Mouse (Mus musculus) MEL (cell line): ENCODE data around the gene Supt16. TPM values are rescaled to one million over a fixed set of nuclear protein-coding genes. Genes with fewer than 3 reads are reported as not detected.

ENCODE experiments used
- DNase-seq: peaks from one replicate; pipeline ENCODE4 v3.0.0; 2011; ENCODE audit warnings: low read depth, low spot score
- H3K27ac ChIP-seq: 2 replicates; pipeline ENCODE4 v1.5.1; 2012; ENCODE audit warnings: low read depth, mild to moderate bottlenecking, control low read depth, low read length, moderate library complexity; ENCODE audit not compliant: control insufficient read depth
- H3K27me3 ChIP-seq, 2 experiments: fragments of 150-350 bp in 1 of 2; sonication (generic) in 1 of 2; 2 replicates each; pipeline ENCODE4 v1.6.1; 2012; ENCODE audit warnings: low read length in 2 of 2, mild to moderate bottlenecking in 2 of 2, improper control_type of control experiment in 1 of 2, moderate library complexity in 1 of 2; ENCODE audit not compliant: insufficient read depth in 2 of 2, control insufficient read depth in 1 of 2
- H3K36me3 ChIP-seq, 2 experiments: 2 replicates each; pipeline ENCODE4 v1.6.1; 2012 to 2014; ENCODE audit warnings: low read length in 2 of 2, improper control_type of control experiment in 1 of 2, inconsistent platforms in 1 of 2, mild to moderate bottlenecking in 1 of 2; ENCODE audit not compliant: insufficient read depth in 2 of 2, control insufficient read depth in 1 of 2
- H3K4me1 ChIP-seq, 2 experiments: fragments of 150-350 bp in 1 of 2; sonication (generic) in 1 of 2; 2 replicates each; pipeline ENCODE4 v1.6.1; 2012; ENCODE audit warnings: low read length in 2 of 2, improper control_type of control experiment in 1 of 2, mild to moderate bottlenecking in 1 of 2; ENCODE audit not compliant: insufficient read depth in 2 of 2, control insufficient read depth in 1 of 2
- H3K4me3 ChIP-seq, 2 experiments: fragments of 150-350 bp in 1 of 2; sonication (generic) in 1 of 2; 2 replicates each; pipeline ENCODE4 v1.5.1; 2012; ENCODE audit warnings: low read depth in 2 of 2, low read length in 2 of 2, mild to moderate bottlenecking in 2 of 2, moderate library complexity in 2 of 2, control low read depth in 1 of 2, improper control_type of control experiment in 1 of 2; ENCODE audit not compliant: control insufficient read depth in 1 of 2, insufficient read depth in 1 of 2
- H3K79me2 ChIP-seq: 2 replicates; pipeline ENCODE4 v1.6.1; 2012; ENCODE audit warnings: mild to moderate bottlenecking, low read length, moderate library complexity; ENCODE audit not compliant: control insufficient read depth, poor library complexity, insufficient read depth
- H3K9ac ChIP-seq: 2 replicates; pipeline ENCODE4 v1.6.1; 2012; ENCODE audit warnings: low read depth, mild to moderate bottlenecking, control low read depth, low read length, moderate library complexity; ENCODE audit not compliant: control insufficient read depth, poor library complexity, severe bottlenecking
- H3K9me3 ChIP-seq: fragments of 150-350 bp; sonication (generic); replicated peaks from 2 replicates; pipeline ENCODE4 v1.6.1; 2012; ENCODE audit warnings: mild to moderate bottlenecking, low read length, improper control_type of control experiment, moderate library complexity; ENCODE audit not compliant: insufficient read depth
- BHLHE40 ChIP-seq: IDR thresholded peaks from 2 replicates; pipeline ENCODE4 v1.6.1; 2012; ENCODE audit warnings: low read depth, mild to moderate bottlenecking, inconsistent platforms, low read length, improper control_type of control experiment, borderline replicate concordance
- E2F4 ChIP-seq: IDR thresholded peaks from 2 replicates; pipeline ENCODE4 v1.6.1; 2011; ENCODE audit warnings: low read depth, low read length, improper control_type of control experiment, borderline replicate concordance
- EP300 ChIP-seq, 2 experiments: IDR thresholded peaks; 2 replicates each; pipeline ENCODE4 v1.6.1; 2011; ENCODE audit warnings: improper control_type of control experiment in 2 of 2, low read length in 2 of 2, low read depth in 1 of 2, mild to moderate bottlenecking in 1 of 2
- MEF2A ChIP-seq: IDR thresholded peaks from 2 replicates; pipeline ENCODE4 v1.6.1; 2014; ENCODE audit warnings: low read depth, mild to moderate bottlenecking, inconsistent platforms, low read length, improper control_type of control experiment; ENCODE audit not compliant: poor library complexity, insufficient replicate concordance, severe bottlenecking; ENCODE audit errors: extremely low read depth
- MXI1 ChIP-seq: IDR thresholded peaks from 2 replicates; pipeline ENCODE4 v1.6.1; 2011; ENCODE audit warnings: mild to moderate bottlenecking, low read depth, low read length, improper control_type of control experiment
- NRF1 ChIP-seq: IDR thresholded peaks from 2 replicates; pipeline ENCODE4 v1.6.1; 2014; ENCODE audit warnings: low read depth, mild to moderate bottlenecking, inconsistent platforms, low read length, improper control_type of control experiment, moderate library complexity; ENCODE audit not compliant: poor library complexity, insufficient read depth, severe bottlenecking
- SMC3 ChIP-seq: IDR thresholded peaks from 2 replicates; pipeline ENCODE4 v1.6.1; 2011; ENCODE audit warnings: low read depth, low read length, improper control_type of control experiment
- TCF12 ChIP-seq: IDR thresholded peaks from 2 replicates; pipeline ENCODE4 v1.6.1; 2014; ENCODE audit warnings: low read depth, mild to moderate bottlenecking, inconsistent platforms, low read length, improper control_type of control experiment, moderate library complexity
- USF1 ChIP-seq: IDR thresholded peaks from 2 replicates; pipeline ENCODE4 v1.6.1; 2014; ENCODE audit warnings: low read depth, mild to moderate bottlenecking, inconsistent platforms, low read length, improper control_type of control experiment, moderate library complexity
- ZMIZ1 ChIP-seq: IDR thresholded peaks from 2 replicates; pipeline ENCODE4 v1.6.1; 2012; ENCODE audit warnings: low read depth, mild to moderate bottlenecking, inconsistent platforms, low read length, improper control_type of control experiment, moderate library complexity
- ZNF384 ChIP-seq: IDR thresholded peaks from 2 replicates; pipeline ENCODE4 v1.6.1; 2012; ENCODE audit warnings: low read depth, mild to moderate bottlenecking, inconsistent platforms, low read length, improper control_type of control experiment
- polyA plus RNA-seq, 2 experiments: library from polyadenylated mRNA; stranded (reverse) in 1 of 2; unstranded in 1 of 2; fragments of >175 nt in 1 of 2; fragments of >200 nt in 1 of 2; gene quantifications; 2 replicates each; pipeline versions ENCODE4 v1.2.1 to v1.2.4; 2012; ENCODE audit warnings: low replicate concordance in 2 of 2, low read depth in 1 of 2; ENCODE audit not compliant: insufficient read length in 2 of 2, insufficient read depth in 1 of 2, missing spikeins in 1 of 2
- total RNA-seq: library from RNA; depleted of rRNA; stranded (reverse); fragments of 300-350 nt; gene quantifications from 2 replicates; pipeline ENCODE4 v1.2.3, GENCODE M21; 2012

Gene Supt16
- total and polyA plus RNA-seq, 3 experiments, result 87.1 to 145 (median 114) TPM

GRCm38 (mm10) chr14:52141445-52142127 lies 55.6 kb downstream of the Supt16 start:
- no peaks in the 10 kb centered on the region for H3K9me3 ChIP-seq
- H3K4me3 ChIP-seq, result no peak overlapping the region
- no peak for DNase-seq
- no peak overlapping the region for H3K9ac ChIP-seq
- H3K4me1 ChIP-seq, result peaks cover 0 to 3% of the 10 kb centered on the region in 2 experiments; a peak in 2 of 4 replicates
- H3K27ac ChIP-seq, result no peak overlapping the region
- no peaks in the 10 kb centered on the region for H3K79me2 ChIP-seq
- TF ChIP-seq TCF12, result no peak
- TF ChIP-seq NRF1, result no peak
- TF ChIP-seq BHLHE40, result no peak
- TF ChIP-seq E2F4, result no peak
- TF ChIP-seq ZMIZ1, result no peak
- TF ChIP-seq, all 39 proteins: peak for 0
- no peaks in the 10 kb centered on the region for H3K36me3 ChIP-seq
- peaks cover 4 to 6% of the 10 kb centered on the region in 2 experiments; a peak in 2 of 4 replicates for H3K27me3 ChIP-seq

DNA sequence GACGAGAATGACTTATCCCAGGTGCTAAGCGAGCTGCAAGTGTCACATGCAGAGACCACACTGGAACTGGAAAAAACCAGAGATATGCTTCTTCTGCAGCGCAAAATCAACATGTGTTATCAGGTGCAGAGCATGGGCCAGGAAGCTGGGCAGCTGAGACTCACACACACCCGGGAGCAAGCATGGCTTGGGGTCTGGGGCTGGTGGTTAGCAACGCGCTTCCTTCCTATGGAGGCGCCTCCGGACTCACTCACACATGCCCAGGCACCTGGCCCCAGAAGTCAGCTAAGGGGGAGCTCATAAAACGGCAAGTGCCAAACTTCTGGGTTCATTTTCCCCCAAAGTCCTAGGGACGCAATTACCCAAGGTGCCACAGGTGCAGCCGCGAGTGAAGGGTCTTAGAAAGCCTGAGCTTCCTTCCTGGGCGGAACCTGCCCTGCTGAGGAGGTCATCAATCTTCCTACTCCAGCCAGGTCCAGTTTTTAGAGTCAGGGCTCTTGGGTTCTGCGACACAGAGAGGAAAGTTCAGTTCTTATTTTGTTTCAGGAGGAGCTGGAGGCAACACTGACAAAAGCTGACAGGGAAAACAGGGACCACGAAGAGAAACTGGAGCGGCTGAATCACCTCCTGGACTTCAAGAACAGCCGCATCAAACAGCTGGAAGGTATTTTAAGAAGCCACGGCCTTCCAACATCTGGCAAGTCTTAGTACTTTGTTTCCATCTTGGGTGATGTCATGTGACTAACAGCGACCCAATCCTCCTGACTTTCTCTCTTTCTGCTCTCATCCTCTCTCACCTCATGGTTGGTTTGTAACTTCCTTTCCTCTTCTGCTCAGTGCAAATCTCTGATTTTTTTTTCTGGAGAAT lies 56.4 kb downstream of the Supt16 start:
- TF ChIP-seq MEF2A (no peak), MXI1 (no peak), SMC3 (no peak), E2F4 (no peak), ZNF384 (no peak), EP300 (IDR thresholded peaks at IDR 0.05; ENCODE audit: low read depth in 1 of 2, low read length in 2 of 2) (no peak), USF1 (no peak)

More for the DNA sequence above, 56.4 kb downstream of the Supt16 start:
- Histone ChIP-seq H3K27me3 (peaks cover 4 to 6% of the 10 kb centered on the region in 2 experiments; a peak in 2 of 4 replicates), H3K4me1 (peaks cover 0 to 3% of the 10 kb centered on the region in 2 experiments; a peak in 2 of 4 replicates), H3K4me3 (no peak overlapping the region), H3K27ac (no peak overlapping the region), H3K9me3 (no peaks in the 10 kb centered on the region), H3K36me3 (no peaks in the 10 kb centered on the region), H3K79me2 (no peaks in the 10 kb centered on the region), H3K9ac (no peak overlapping the region)
- DNase-seq, result no peak
